Mouse (Mus musculus) stomach, postnatal 0 days (tissue): ENCODE data around the gene Olfr836.
"Not testable (repeated sequence)": the region's sequence is repeated elsewhere in the genome, so short reads cannot be mapped to it uniquely, and the experiment has no call there.

Experiments
- CTCF ChIP-seq: IDR thresholded peaks from 2 replicates; pipeline ENCODE4 v1.5.1; 2016; ENCODE audit warnings: antibody characterized with exemption, low read depth, mild to moderate bottlenecking, moderate library complexity
- EP300 ChIP-seq: optimal IDR thresholded peaks from 2 replicates; pipeline ENCODE3; 2016; ENCODE audit warnings: antibody characterized with exemption

GRCm38 (mm10) chr9:19092889-19093753, 27.1 kb upstream of the Olfr836 start:
- TF ChIP-seq EP300, CTCF: not testable (repeated sequence)
